In the genomic region with DNA sequence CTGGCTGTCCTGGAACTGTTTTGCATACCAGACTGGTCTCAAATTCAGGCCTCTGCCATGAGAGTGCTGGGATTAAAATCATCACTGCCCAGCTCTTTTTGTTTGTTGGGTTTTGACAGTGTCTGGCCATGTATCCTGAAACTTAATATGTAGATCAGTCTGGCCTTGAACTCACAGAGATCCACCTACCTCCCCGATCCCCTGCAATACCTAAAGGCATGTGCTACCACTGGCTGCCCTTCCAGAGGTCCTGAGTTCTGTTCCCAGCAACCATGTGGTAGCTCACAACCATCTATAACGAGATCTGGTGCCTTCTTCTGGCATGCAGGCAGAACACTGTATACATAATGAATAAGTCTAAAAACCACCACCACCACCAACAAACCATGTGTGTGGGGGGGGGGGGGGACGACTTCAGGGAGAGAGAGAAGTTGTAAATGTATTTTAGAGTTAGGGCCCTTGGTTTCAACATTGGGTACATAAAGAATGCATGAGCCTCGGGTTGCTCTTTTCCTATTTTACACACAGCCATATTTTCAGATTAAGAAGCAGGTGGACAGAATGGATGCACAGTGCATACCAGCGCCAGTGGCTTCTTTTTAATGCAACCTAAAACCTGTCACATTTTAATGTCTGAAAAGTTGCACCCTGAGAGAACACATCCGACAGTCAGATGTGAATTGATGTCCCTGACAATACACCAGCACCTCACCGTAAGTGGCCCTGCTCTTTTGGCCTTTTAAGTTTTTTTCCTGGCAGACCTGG, we compare ENCODE assay signal across 8 mouse cellular contexts. TPM values are rescaled to one million over a fixed set of nuclear protein-coding genes. Genes with fewer than 3 reads are reported as not detected.
DNase-seq lines count a peak whose midpoint lies in the region; ATAC-seq and TF ChIP-seq lines count a peak whose summit lies in the region.

No protein-coding gene starts in this region.

- 20% methylated on average over 7 of the region's 7 CpGs for WGBS in kidney, embryonic 15.5 days
- 24% methylated on average over 7 of the region's 7 CpGs for WGBS in hindbrain, embryonic 13.5 days
- 24% methylated on average over 6 of the region's 7 CpGs for WGBS in midbrain, postnatal 0 days

- no peak for ATAC-seq in kidney, embryonic 15.5 days (replicated peaks; ENCODE audit: low FRiP score)
- ATAC-seq in hindbrain, embryonic 13.5 days (ENCODE audit: low FRiP score), result no peak
- no peak for ATAC-seq in midbrain, postnatal 0 days (ENCODE audit: low FRiP score)

- DNase-seq in kidney, adult 11 months, result no peak
- DNase-seq in Muller cell, postnatal 12 days (ENCODE audit: inconsistent ontology term), result peak; percentile 11
- no peak for DNase-seq in midbrain, postnatal 0 days (ENCODE audit: low spot score)
- DNase-seq in urinary bladder, postnatal 4 days (ENCODE audit: low spot score in 2 of 2), result no peak
- no peak for DNase-seq in left cerebral cortex, postnatal 36 days (ENCODE audit: low spot score in 2 of 2)
- DNase-seq in urinary bladder, postnatal 14 days (ENCODE audit: low spot score), result no peak

- H3K9me3 ChIP-seq in kidney, embryonic 15.5 days (replicated peaks), result no peaks in the 10 kb centered on the region
- H3K9me3 ChIP-seq in hindbrain, embryonic 13.5 days, result no peaks in the 10 kb centered on the region
- no peaks in the 10 kb centered on the region for H3K9me3 ChIP-seq in midbrain, postnatal 0 days (ENCODE audit: low read length)

- TF ChIP-seq CTCF in midbrain, postnatal 0 days (IDR thresholded peaks at IDR 0.05), result no peak

- peak overlapping the region; percentile 84 for H3K4me3 ChIP-seq in kidney, embryonic 15.5 days (replicated peaks)
- peak overlapping the region; percentile 90 for H3K4me3 ChIP-seq in hindbrain, embryonic 13.5 days
- peak overlapping the region; percentile 73 for H3K4me3 ChIP-seq in midbrain, postnatal 0 days (ENCODE audit: low read depth, low read length)

- intact Hi-C loops in left cerebral cortex, postnatal 36 days (cut with DNase I), result no loop called here

- H3K4me1 ChIP-seq in kidney, embryonic 15.5 days, result peaks cover 19% of the 10 kb centered on the region
- H3K4me1 ChIP-seq in hindbrain, embryonic 13.5 days (replicated peaks), result peaks cover 19% of the 10 kb centered on the region
- H3K4me1 ChIP-seq in midbrain, postnatal 0 days (ENCODE audit: insufficient read depth, low read length), result no peaks in the 10 kb centered on the region; the same call in 1 of the 2 replicates

- H3K27ac ChIP-seq in kidney, embryonic 15.5 days, result peak overlapping the region; percentile 97
- H3K27ac ChIP-seq in hindbrain, embryonic 13.5 days, result peak overlapping the region; percentile 89
- H3K27ac ChIP-seq in midbrain, postnatal 0 days (ENCODE audit: low read depth, low read length), result peak overlapping the region; percentile 80; the same call in 1 of the 2 replicates

- H3K4me2 ChIP-seq in kidney, embryonic 15.5 days, result peak overlapping the region; percentile 91
- peak overlapping the region; percentile 75 for H3K4me2 ChIP-seq in hindbrain, embryonic 13.5 days
- H3K4me2 ChIP-seq in midbrain, postnatal 0 days (ENCODE audit: low read depth, low read length, poor library complexity, severe bottlenecking), result peak overlapping the region; percentile 82

- peaks cover 29% of the 10 kb centered on the region for H3K36me3 ChIP-seq in kidney, embryonic 15.5 days
- H3K36me3 ChIP-seq in hindbrain, embryonic 13.5 days, result peaks cover 14% of the 10 kb centered on the region
- H3K36me3 ChIP-seq in midbrain, postnatal 0 days (ENCODE audit: insufficient read depth, low read length), result peaks cover 5% of the 10 kb centered on the region; the same call in 1 of the 2 replicates

- H3K9ac ChIP-seq in kidney, embryonic 15.5 days, result peak overlapping the region; percentile 72
- peak overlapping the region; percentile 80 for H3K9ac ChIP-seq in hindbrain, embryonic 13.5 days
- peak overlapping the region; percentile 82 for H3K9ac ChIP-seq in midbrain, postnatal 0 days (replicated peaks; ENCODE audit: low read length, poor library complexity, severe bottlenecking)

- no peaks in the 10 kb centered on the region for H3K27me3 ChIP-seq in kidney, embryonic 15.5 days
- H3K27me3 ChIP-seq in hindbrain, embryonic 13.5 days, result no peaks in the 10 kb centered on the region
- H3K27me3 ChIP-seq in midbrain, postnatal 0 days (ENCODE audit: insufficient read depth, low read length), result no peaks in the 10 kb centered on the region

RNA-seq across cellular contexts. Expression of gene Myo19, which starts 0.8 kb away (rescaled TPM):
- 11.1 and 12.3 TPM in 2 replicates for polyA plus RNA-seq in kidney, embryonic 15.5 days (2015; fragmentation: Nextera tagmentation; extraction: Ambion mirVana)
- 5.1 and 6.7 TPM in 2 replicates for polyA plus RNA-seq in hindbrain, embryonic 13.5 days (2015; fragmentation: Nextera tagmentation; extraction: Ambion mirVana)
- 9.4 and 13.6 TPM in 2 replicates for total RNA-seq in midbrain, postnatal 0 days (2014; rRNA removed)
- 4.4 and 4.7 TPM in 2 replicates for polyA plus RNA-seq in midbrain, postnatal 0 days (2015; fragmentation: Nextera tagmentation; extraction: Ambion mirVana)
- total RNA-seq in left cerebral cortex, postnatal 36 days (2021), result 10 to 100 TPM in 1 of 2 experiments, 1 to 10 TPM in 1; 9.3 to 15.4 TPM

RNA-seq across cellular contexts. Expression of gene Pigw, which starts 0.9 kb away (rescaled TPM):
- 3.7 and 4.9 TPM in 2 replicates for polyA plus RNA-seq in kidney, embryonic 15.5 days (2015; fragmentation: Nextera tagmentation; extraction: Ambion mirVana)
- polyA plus RNA-seq in hindbrain, embryonic 13.5 days (2015; fragmentation: Nextera tagmentation; extraction: Ambion mirVana), result 2.1 and 2.3 TPM in 2 replicates
- total RNA-seq in midbrain, postnatal 0 days (2014; rRNA removed), result 1.9 and 3.7 TPM in 2 replicates
- polyA plus RNA-seq in midbrain, postnatal 0 days (2015; fragmentation: Nextera tagmentation; extraction: Ambion mirVana), result 1.6 and 1.7 TPM in 2 replicates
- 1 to 10 TPM; 7.1 to 7.9 TPM for total RNA-seq in left cerebral cortex, postnatal 36 days (2021)

RNA-seq across cellular contexts. Expression of gene Ggnbp2, which starts 8.6 kb away (rescaled TPM):
- 66.2 and 68.1 TPM in 2 replicates for polyA plus RNA-seq in kidney, embryonic 15.5 days (2015; fragmentation: Nextera tagmentation; extraction: Ambion mirVana)
- polyA plus RNA-seq in hindbrain, embryonic 13.5 days (2015; fragmentation: Nextera tagmentation; extraction: Ambion mirVana), result 70.9 and 74.4 TPM in 2 replicates
- 39.2 and 52.1 TPM in 2 replicates for total RNA-seq in midbrain, postnatal 0 days (2014; rRNA removed)
- polyA plus RNA-seq in midbrain, postnatal 0 days (2015; fragmentation: Nextera tagmentation; extraction: Ambion mirVana), result 62.9 and 65.8 TPM in 2 replicates
- total RNA-seq in left cerebral cortex, postnatal 36 days (2021), result 10 to 100 TPM; 75.9 to 93.3 TPM

RNA-seq across cellular contexts. Expression of gene Znhit3, which starts 37.0 kb away (rescaled TPM):
- polyA plus RNA-seq in kidney, embryonic 15.5 days (2015; fragmentation: Nextera tagmentation; extraction: Ambion mirVana), result 60.0 and 65.0 TPM in 2 replicates
- 64.0 and 69.1 TPM in 2 replicates for polyA plus RNA-seq in hindbrain, embryonic 13.5 days (2015; fragmentation: Nextera tagmentation; extraction: Ambion mirVana)
- total RNA-seq in midbrain, postnatal 0 days (2014; rRNA removed), result 30.0 and 36.0 TPM in 2 replicates
- 79.7 and 86.3 TPM in 2 replicates for polyA plus RNA-seq in midbrain, postnatal 0 days (2015; fragmentation: Nextera tagmentation; extraction: Ambion mirVana)
- 10 to 100 TPM; 31.3 to 38.4 TPM for total RNA-seq in left cerebral cortex, postnatal 36 days (2021)

RNA-seq across cellular contexts. Expression of gene Dhrs11, which starts 50.4 kb away (rescaled TPM):
- polyA plus RNA-seq in kidney, embryonic 15.5 days (2015; fragmentation: Nextera tagmentation; extraction: Ambion mirVana), result 11.6 and 15.7 TPM in 2 replicates
- 6.3 and 7.2 TPM in 2 replicates for polyA plus RNA-seq in hindbrain, embryonic 13.5 days (2015; fragmentation: Nextera tagmentation; extraction: Ambion mirVana)
- total RNA-seq in midbrain, postnatal 0 days (2014; rRNA removed), result 7.6 and 10.1 TPM in 2 replicates
- 9.1 and 12.3 TPM in 2 replicates for polyA plus RNA-seq in midbrain, postnatal 0 days (2015; fragmentation: Nextera tagmentation; extraction: Ambion mirVana)
- total RNA-seq in left cerebral cortex, postnatal 36 days (2021), result 1 to 10 TPM; 6.7 to 8.6 TPM
